Mouse (Mus musculus) lung, postnatal 0 days (tissue): ENCODE data around the gene Dnajc4. TPM values are rescaled to one million over a fixed set of nuclear protein-coding genes. Genes with fewer than 3 reads are reported as not detected.

Source experiments
- ATAC-seq: fragments of 200-750 bp; cut with Nextera tagmentation; 2 replicates; pipeline ENCODE4 v1.8.0; 2017; ENCODE audit warnings: moderate library complexity
- DNase-seq: peaks from one replicate; pipeline ENCODE4 v3.0.0-alpha.2; 2016; ENCODE audit warnings: low spot score
- H3K27ac ChIP-seq: fragments of 300-500 bp; sonication (generic); 2 replicates; pipeline ENCODE4 v1.5.1; 2014; ENCODE audit warnings: antibody characterized with exemption, mild to moderate bottlenecking, low read length, mixed read lengths
- H3K27me3 ChIP-seq: fragments of 300-500 bp; sonication (generic); replicated peaks from 2 replicates; pipeline ENCODE4 v1.6.1; 2014; ENCODE audit warnings: low read length, mixed read lengths; ENCODE audit not compliant: insufficient read depth
- H3K36me3 ChIP-seq: fragments of 300-500 bp; sonication (generic); 2 replicates; pipeline ENCODE4 v1.6.1; 2014; ENCODE audit warnings: low read length, mixed read lengths; ENCODE audit not compliant: insufficient read depth
- H3K4me1 ChIP-seq: fragments of 300-500 bp; sonication (generic); 2 replicates; pipeline ENCODE4 v1.6.1; 2014; ENCODE audit warnings: antibody characterized with exemption, low read depth, low read length, mixed read lengths; ENCODE audit not compliant: insufficient read depth
- H3K4me2 ChIP-seq: fragments of 300-500 bp; sonication (generic); replicated peaks from 2 replicates; pipeline ENCODE4 v1.6.1; 2014; ENCODE audit warnings: low read depth, mild to moderate bottlenecking, low read length, moderate library complexity, mixed read lengths
- H3K4me3 ChIP-seq: fragments of 300-500 bp; sonication (generic); 2 replicates; pipeline ENCODE4 v1.5.1; 2014; ENCODE audit warnings: low read depth, low read length
- H3K9ac ChIP-seq: fragments of 300-500 bp; sonication (generic); replicated peaks from 2 replicates; pipeline ENCODE4 v1.6.1; 2014; ENCODE audit warnings: low read depth, mild to moderate bottlenecking
- H3K9me3 ChIP-seq: fragments of 300-500 bp; sonication (generic); 2 replicates; pipeline ENCODE4 v1.6.1; 2016; ENCODE audit warnings: low read length, mixed read lengths
- CTCF ChIP-seq: IDR thresholded peaks from 2 replicates; pipeline ENCODE4 v1.5.1; 2016; ENCODE audit warnings: antibody characterized with exemption, mild to moderate bottlenecking
- EP300 ChIP-seq: IDR thresholded peaks from 2 replicates; pipeline ENCODE4 v1.6.1; 2016; ENCODE audit warnings: antibody characterized with exemption, mild to moderate bottlenecking, control low read depth
- WGBS: fragments of 180-500 bp; shearing (Covaris S2); extraction: QIAGEN DNeasy Blood & Tissue Kit; methylation state at CpG from one replicate; pipeline ENCODE4 v1.1.7; 2014; 5-methylcytosine and 5-hydroxymethylcytosine counted together
- polyA plus RNA-seq: library from polyadenylated mRNA; unstranded; fragments of >200 nt; fragmentation: Nextera tagmentation; extraction: Ambion mirVana; gene quantifications from 2 replicates; pipeline ENCODE4 v1.2.1, GENCODE M21; 2015

The Dnajc4 gene
- polyA plus RNA-seq, 1 experiment from 2014 or later = 32.7 TPM

DNA sequence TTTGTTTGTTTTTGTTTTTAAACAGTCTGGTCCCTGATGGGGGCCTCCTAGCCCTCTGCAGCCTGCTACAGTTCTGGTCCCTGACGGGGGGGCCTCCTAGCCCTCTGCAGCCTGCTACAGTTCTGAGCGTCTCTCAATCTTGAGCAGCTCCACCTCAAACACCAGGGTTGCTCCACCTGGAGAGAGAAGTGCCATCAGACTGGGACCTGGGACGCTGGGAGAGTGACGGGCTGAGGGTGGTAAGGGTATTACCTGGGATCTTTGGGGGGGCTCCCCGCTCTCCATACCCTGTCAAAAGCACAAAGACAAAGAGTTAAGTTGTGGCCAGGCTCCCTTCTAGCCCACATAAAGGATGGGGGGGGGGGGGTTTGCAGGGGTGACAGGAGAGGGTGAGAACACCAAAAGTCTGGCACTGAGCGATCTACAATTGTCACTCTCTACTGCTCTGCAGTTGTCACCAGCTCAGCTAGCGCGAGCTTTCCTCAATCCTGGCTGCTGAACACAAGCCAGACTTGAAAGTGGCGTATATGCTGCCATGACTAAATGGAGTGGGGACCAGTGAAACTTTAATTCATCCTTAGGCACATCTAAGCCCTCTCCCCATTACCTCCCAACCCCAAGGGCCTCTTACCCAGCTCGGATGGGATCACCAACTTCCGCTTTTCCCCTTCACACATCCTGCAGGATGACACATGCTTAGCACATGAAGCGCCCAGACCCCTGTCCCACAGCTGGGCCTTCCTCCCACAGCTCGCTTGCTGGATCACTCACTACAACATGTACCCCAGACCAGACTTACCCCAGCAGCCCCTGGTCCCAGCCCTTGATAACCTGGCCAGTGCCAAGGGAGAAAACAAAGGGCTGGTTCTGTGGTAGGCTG is 14.4 kb downstream of the Dnajc4 start:
- Histone ChIP-seq H3K9ac (no peak overlapping the region), H3K9me3 (no peaks in the 10 kb centered on the region), H3K4me1 (peaks cover 16% of the 10 kb centered on the region), H3K4me2 (no peak overlapping the region), H3K4me3 (no peak overlapping the region), H3K27ac (no peak overlapping the region), H3K36me3 (no peaks in the 10 kb centered on the region), H3K27me3 (no peaks in the 10 kb centered on the region)
- TF ChIP-seq CTCF = no peak
- no peak for TF ChIP-seq EP300
- DNase-seq = no peak
- 76% methylated on average over 13 of the region's 13 CpGs for WGBS
- no peak for ATAC-seq

DNA sequence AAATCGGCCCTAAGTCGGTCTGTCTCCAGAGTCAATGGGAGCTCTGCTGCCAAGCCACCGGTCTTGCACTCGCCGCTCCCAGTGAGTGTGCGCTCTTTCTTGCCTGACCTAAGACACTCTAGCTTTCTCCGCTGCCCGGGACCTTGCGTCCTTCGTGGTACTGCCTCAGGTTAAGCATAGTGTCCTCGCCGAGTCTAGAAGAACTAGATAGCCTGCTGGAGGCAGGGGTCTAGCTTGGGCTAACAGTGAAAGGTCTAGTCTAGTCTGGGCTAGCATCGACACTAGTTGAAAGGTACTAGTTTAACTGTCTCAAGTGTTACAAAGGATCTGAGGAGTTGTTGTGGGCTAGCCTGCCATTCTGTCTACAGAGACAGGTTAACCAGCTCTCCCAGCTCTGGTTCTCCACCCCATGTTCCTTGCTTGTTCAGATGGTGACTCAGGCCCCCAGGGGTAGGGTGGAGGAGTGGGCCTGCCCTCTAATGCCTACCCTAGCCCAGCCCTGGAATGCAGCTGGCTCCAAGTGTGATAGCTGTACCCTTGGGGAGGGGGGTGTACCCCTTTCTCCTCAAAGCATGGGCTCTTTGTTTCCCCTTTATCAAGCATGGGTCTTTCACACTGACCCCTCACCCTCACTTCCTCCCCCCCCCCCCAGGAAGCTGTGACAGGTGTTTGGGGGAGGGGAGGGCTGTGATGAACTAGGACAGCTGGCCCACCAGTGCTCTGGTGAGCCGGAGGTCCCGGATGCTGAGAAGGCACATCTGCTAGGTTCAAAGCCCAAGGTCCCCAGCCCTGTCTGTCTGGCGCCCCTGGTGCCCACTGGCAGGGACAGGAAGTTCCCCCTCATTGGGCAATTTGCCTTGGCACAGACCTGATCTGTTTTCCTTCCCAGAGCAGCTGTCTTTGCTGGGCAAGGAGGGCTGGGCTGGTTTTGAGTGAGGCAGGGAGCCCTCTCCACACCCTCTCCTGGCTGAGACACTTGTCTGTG is 16.5 kb downstream of the Dnajc4 start, which contains the start of gene Plcb3:
TSS of gene Plcb3 (minus strand) at position 934 of the 985 bp plus-strand sequence.
- H3K4me1 ChIP-seq = peaks cover 12% of the 10 kb centered on the region
- TF ChIP-seq CTCF = peak; percentile 57
- 0 out of 2 replicates have a peak, but pooled peaks have one; percentile 14 for TF ChIP-seq EP300

DNA sequence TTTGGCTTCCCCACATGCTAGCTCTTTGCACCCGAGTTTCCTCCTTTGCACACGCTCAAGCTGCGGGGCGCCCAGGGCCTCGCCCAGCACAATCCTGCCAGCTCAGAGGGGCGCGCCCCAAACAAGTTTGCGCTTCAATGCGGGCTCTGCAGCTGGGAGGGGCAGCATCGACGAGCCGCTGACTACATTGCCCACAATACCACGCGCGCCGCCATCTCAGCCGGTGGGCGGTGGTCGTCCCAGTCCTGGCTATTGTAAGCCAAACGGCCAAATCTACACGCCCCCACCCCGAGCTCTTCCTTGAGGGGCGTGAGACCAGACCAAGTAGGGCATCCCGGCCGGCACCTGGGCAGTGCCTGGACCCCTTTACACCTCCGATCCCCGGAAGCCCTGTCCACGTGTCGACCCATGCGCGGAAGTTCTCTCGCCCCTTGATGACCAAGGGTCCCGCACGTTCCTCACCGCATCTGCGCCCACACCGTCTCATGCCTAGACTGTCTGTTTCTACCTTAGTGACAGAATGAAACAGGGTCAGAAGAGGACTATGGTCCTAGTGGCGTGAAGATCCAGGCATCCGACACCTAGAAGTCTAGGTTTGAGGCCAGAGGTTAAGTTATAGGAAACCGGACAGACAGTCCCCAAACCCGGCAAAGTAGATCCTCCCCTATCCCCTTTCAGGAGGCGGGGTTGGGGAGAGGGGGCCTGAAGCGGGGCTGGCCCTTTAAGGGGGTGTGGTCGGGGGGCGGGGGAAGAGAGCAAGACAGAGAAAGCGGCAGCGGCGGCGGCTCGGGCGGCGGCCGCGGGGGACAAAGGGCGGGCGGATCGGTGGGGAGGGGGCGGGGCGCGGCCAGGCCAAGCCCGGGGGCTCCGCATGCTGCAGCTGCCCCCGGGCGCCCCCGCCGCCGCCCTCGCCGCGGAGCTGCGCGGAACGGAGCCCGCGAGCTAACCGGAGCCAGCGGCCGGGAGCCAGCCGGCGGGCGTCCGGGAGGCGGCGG is 17.9 kb downstream of the Dnajc4 start, which contains the start of gene Ppp1r14b:
TSS of gene Ppp1r14b (plus strand) at position 758 of the 995 bp plus-strand sequence.
- ATAC-seq = peak; percentile 60
- under 1% methylated on average over 66 of the region's 84 CpGs for WGBS
- no peaks in the 10 kb centered on the region for H3K27me3 ChIP-seq
- H3K9me3 ChIP-seq = no peaks in the 10 kb centered on the region
- H3K36me3 ChIP-seq = no peaks in the 10 kb centered on the region
- H3K4me3 ChIP-seq = peak within 1 kb of the TSS; percentile 64
- H3K4me1 ChIP-seq = peaks cover 18% of the 10 kb centered on the region
- peak within 1 kb of the TSS; percentile 88 for H3K4me2 ChIP-seq
- H3K27ac ChIP-seq = peak within 1 kb of the TSS; percentile 78
- peak within 1 kb of the TSS; percentile 52 for H3K9ac ChIP-seq
- DNase-seq = peak; percentile 89
- TF ChIP-seq CTCF = no peak
- TF ChIP-seq EP300 = no peak

More for the DNA sequence above, 16.5 kb downstream of the Dnajc4 start, which contains the start of gene Plcb3:
- Histone ChIP-seq H3K4me2 (peak within 1 kb of the TSS; percentile 88), H3K9ac (peak within 1 kb of the TSS; percentile 52), H3K9me3 (no peaks in the 10 kb centered on the region), H3K27me3 (no peaks in the 10 kb centered on the region), H3K4me3 (peak within 1 kb of the TSS; percentile 64), H3K27ac (peak within 1 kb of the TSS; percentile 39), H3K36me3 (no peaks in the 10 kb centered on the region)
- DNase-seq = peak; percentile 84
- 0% methylated on average over 16 of the region's 16 CpGs for WGBS
- no peak for ATAC-seq

DNA sequence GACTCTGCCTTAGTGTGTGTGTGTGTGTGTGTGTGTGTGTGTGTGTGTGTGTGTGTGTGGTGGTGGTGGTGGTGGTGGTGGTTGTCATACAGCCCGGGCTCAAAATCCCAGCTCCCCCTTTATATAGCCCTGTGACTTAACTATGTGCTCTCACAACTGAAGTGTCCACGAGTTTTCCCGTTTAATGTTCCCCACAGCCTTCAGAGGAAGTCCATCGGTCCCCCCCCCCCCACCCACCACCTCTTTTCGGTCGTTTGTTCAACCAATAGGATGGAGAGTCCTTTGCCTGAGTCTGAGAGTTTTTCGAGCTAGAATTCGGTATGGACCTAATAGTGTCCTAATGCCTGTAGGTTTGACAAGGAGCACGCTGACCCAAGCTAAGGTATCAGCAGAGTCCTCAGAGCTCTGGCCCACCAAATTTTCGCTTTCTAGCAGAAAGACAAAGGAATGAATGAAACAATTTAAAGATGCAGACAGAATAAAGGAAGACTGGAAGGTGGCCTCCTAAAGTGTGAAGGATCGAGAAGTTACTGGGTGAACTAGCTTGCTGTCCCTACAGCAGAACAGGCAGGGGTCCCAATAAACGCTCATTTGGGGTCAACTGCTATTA is 18.7 kb downstream of the Dnajc4 start:
- Histone ChIP-seq H3K9ac (no peak overlapping the region), H3K4me3 (peak overlapping the region; percentile 64; the same call in 1 of the 2 replicates), H3K9me3 (no peaks in the 10 kb centered on the region), H3K4me1 (peaks cover 22% of the 10 kb centered on the region), H3K4me2 (peak overlapping the region; percentile 88), H3K27ac (no peak overlapping the region), H3K27me3 (no peaks in the 10 kb centered on the region), H3K36me3 (no peaks in the 10 kb centered on the region)
- WGBS = 20% methylated on average over 12 of the region's 12 CpGs
- no peak for TF ChIP-seq CTCF
- no peak for TF ChIP-seq EP300
- no peak for ATAC-seq
- no peak for DNase-seq
